Mouse (Mus musculus) mouse embryonic stem cell (cell line): ENCODE results near the gene Sema5a.

ENCODE experiments used
- in situ Hi-C, 2 experiments: fragments of 300-500 bp; cut with MboI; formaldehyde crosslinking; loops; 1 replicate in 1 of 2; 3 replicates in 1 of 2; pipeline ENCODE4 v1.14.3; 2019 to 2020; ENCODE audit warnings: low sequenced_read_pairs in 2 of 2, low pct_unique_long_range_greater_than_20kb in 1 of 2, mixed read lengths in 1 of 2; ENCODE audit not compliant: unreplicated experiment in 1 of 2

Sema5a gene

GRCm38 (mm10) chr15:32480747-32481146, 236.1 kb downstream of the Sema5a start:
- in situ Hi-C loops: no loop called here

DNA sequence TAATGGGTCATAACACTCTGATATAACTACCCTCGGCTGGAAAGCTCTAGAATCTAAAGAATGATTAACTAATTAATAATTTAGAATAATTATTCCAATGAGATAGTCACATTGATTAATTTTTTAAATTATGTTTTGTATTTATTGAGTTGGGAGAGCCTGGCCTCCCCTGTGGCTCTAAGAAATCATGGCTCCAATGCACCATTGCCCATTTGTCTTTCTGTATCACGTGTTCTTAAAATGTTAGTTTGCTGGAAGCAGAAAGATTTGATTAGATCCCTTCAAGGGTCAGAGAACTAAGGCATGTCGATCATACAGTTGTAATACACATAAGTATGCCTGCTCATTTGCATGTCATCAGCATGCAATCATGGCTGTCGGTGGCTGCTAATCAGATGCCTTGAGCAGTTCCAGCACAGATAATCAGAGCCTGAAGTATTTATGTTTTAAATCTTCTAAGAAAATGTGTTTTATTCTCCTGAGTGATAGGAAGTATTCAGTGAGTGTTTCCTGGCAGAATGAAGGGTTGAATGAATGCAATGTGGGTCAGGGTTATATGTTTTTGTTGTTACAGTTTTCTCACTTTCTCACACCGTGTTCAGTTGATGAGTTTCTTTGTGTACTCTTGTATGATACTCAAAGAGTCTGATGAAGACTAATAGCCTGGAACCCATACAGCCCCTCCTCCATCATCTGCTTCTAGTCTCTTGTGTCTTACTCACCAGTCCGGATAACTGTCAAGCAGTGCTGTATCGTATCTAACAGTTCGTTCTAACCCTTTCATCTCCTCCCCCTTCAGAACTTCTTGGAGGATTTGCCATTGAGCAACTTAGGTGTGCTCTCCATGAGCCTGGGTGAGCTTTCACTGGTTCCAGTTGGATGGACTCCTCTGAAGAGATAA, 240.7 kb downstream of the Sema5a start:
- in situ Hi-C loops: no loop called here

GRCm38 (mm10) chr15:32487968-32488367, 243.4 kb downstream of the Sema5a start:
- in situ Hi-C loops: no loop called here

- in situ Hi-C loops: no loop called here
These were observed 249.6 kb downstream of the Sema5a start for GRCm38 (mm10) chr15:32494219-32494618.

- in situ Hi-C loops: no loop called here
These were observed 250.3 kb downstream of the Sema5a start for GRCm38 (mm10) chr15:32494899-32495298.

DNA sequence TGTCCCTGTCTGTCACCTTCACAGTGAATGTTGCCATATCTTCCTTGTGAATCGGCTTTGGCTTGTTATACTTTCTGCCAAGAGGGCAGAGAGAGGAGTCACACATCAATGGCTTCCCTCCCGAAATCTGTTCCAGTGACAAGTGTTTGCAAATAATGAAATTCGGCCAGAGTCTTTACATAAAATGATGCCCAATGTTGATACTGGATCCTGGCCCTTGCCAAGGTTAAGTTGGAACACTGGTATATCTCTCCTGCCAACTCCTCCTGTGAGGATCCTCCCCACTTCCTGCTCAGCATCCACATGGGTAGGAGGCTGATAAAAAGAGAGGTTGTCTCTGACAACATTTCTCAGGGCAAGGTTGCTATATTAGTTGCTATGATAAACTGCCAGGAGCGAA, 252.3 kb downstream of the Sema5a start:
- in situ Hi-C loops: no loop called here

GRCm38 (mm10) chr15:32505941-32506340, 261.3 kb downstream of the Sema5a start:
- in situ Hi-C loops: no loop called here

DNA sequence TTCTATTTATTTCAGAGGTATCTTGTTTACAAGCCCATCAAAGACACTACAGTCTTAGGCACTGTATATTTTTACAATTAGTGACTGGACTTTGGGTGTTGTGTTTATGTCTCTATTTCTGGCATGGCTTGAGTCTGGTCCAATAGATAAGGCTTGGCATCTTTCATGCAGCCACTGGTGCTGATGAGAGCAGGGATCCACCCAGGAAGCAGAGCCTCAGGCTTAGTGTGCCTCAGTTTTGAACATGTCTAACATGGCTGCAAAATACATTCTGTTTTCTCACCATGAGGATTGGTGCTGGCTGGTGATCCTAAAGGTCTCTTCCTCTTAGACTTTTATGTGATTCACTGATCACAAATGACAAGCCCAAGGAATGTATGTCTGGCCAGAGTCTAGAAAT, 263.7 kb downstream of the Sema5a start:
- in situ Hi-C loops: no loop called here

GRCm38 (mm10) chr15:32514877-32515276, 270.3 kb downstream of the Sema5a start:
- in situ Hi-C loops: no loop called here

GRCm38 (mm10) chr15:32517954-32518353, 273.3 kb downstream of the Sema5a start:
- in situ Hi-C loops: no loop called here

DNA sequence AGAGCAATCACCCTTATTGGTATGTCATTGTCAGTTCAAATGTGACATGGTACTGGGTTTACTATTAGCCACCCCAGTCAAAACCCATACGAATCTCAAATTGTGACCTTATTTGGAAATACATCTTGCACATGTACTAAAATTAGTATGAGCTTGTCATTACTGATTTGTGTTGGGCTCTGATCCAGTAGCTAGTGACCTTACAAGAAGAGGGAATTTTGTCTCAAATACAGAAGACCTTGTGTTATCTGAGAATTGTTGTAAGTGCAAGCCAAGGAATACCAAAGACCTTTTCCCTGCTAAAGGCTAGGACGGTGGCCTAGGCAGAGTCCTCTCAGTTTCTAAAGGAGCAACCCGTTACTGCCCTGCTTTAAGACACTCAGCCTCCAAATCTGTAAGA, 287.9 kb downstream of the Sema5a start:
- in situ Hi-C loops: no loop called here

DNA sequence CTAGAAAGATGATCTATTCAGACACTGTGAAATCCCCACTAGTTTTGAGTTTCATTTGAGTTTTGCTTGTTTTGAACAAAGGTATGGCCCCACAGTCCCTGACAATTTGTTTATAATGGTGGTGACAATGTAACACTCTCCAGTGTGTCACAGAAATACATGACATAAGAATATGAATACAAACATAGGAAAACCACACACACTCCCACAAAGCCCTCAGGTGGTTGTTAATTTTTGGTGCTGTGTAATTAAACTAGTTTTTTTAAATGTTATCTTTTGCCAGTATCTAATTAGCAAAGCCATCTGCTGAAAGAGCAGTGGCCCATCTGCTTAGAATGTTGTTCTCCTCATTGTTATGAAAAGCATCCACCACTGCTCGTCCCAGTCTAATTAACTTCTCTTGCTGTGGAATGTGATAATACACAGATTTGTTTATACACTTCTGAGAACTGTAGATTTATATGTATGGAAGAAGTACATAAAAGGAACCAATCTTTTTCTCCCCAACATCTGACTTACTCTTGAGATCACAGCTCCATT, 289.0 kb downstream of the Sema5a start:
- in situ Hi-C loops: no loop called here

DNA sequence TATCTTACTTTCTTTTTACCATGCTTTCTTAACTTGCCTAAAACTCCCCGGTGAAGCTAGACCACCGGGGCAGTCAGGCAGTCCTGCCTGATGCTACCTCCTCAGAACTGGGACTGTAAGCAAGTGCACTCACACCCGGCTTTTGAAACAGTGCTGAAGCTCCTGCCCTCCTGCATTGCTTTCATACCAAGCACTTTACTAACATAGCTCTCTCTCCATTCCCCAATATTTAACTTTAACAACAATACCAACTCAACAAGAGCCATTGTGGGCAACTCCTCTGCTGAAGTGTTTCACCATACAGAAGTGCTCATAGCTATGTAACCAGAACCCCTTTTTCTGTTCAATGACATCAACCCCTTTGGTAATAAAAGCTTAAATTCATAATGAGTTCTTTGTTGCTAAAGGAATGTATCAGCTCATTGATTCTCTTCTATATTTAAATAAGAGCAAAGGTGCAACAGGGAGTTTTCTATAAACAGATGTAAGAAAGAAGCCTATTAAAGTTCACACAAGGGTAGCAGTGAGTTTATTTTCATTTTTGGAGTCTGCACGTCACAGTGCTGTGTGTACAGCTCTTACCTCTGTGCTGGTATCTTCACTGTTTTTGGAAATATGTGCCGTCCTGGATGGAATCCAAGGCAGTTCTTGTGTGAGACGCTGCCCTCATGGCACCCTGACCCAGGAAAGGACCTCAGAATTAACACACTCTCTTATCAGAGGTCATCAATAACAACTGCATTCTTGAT, 292.3 kb downstream of the Sema5a start:
- in situ Hi-C loops: no loop called here

GRCm38 (mm10) chr15:32537504-32537792, 292.8 kb downstream of the Sema5a start:
- in situ Hi-C loops: no loop called here

DNA sequence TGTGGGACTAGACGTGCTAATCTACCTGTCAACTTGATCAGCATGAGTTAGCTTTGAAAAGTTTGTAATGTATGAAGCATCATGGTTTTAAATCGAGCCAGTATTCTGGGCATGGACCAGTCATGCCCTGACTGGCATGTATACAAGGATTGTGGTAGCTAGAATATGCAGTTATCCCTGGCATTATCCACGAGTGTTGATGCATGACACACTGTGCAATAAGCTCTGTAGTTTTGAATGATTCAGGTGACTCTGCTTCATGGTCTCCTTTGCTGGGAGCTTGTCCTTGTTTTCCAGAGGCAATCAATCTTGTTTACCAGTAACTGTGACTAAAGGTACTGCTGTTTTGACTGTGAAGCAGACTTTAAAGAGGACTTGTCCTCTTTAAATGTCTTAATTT, 293.5 kb downstream of the Sema5a start:
- in situ Hi-C loops: no loop called here

DNA sequence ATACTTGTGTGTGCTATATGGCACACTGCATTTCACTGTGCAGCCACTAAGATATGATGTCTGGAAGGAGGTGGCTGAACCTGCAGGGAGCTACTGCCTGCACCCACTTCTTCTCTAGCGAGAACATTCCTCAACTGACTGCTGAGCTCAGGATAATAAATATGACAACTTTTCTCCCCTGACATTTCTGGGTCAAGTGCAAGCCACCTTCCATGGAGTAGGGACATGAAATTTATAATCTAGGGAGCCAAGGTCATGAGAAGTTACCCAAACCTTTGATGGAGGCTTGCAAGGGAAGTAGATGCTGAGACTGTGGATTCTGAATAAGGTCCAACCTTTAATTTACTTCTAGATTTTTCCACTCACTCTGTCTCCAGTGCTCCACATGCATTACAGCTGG, 298.1 kb downstream of the Sema5a start:
- in situ Hi-C loops: no loop called here

GRCm38 (mm10) chr15:32543181-32543580, 298.6 kb downstream of the Sema5a start:
- in situ Hi-C loops: no loop called here

DNA sequence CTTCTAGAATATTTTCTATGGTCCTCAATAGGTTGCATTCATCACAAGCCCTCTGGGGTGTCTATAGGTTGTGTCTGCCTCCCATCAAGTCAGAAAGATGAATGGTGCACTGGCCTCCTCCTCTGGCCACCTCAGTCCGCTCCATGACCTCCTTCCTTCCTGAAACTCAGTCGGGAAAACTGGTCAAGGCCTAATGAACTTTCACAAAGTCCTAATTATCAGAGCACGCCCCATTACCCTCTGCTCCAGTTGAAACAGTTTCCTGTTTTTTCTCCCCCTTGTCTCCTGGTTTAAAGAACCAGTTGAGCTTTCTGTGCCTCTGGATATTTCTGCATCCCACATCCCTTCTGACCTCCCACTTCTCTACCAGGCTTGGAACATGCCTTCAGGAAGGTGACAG, 300.8 kb downstream of the Sema5a start:
- in situ Hi-C loops: no loop called here

GRCm38 (mm10) chr15:32546746-32547145, 302.1 kb downstream of the Sema5a start:
- in situ Hi-C loops: no loop called here

DNA sequence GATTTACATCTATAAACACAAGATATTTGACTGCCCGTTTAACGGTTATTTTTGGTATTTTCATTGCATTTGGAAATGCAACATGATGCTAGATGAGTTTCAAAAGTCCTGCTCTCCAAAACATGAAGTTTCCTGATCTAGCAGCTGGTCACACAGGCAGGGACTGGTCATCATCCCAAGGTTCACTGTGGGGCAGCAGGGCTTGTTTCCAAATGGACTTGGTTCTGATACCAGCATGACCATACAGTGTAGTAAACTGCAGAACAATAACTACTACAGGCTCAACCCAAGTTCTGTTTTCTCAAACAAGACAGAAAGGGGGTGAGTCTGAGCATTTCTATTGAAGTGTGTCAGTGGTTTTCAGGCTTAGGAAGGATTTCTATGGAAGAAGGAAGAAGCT, 314.3 kb downstream of the Sema5a start:
- in situ Hi-C loops: no loop called here
